Mouse (Mus musculus) liver, postnatal 0 days (tissue): ENCODE data around the gene Ddr1.

Source experiments
- CTCF ChIP-seq: sonication (generic); IDR thresholded peaks from 2 replicates; pipeline ENCODE4 v1.5.1; 2016; ENCODE audit warnings: antibody characterized with exemption, low read depth
- EP300 ChIP-seq: IDR thresholded peaks from 2 replicates; pipeline ENCODE4 v1.6.1; 2016; ENCODE audit warnings: antibody characterized with exemption, low read depth, mild to moderate bottlenecking

GRCm38 (mm10) chr17:35737743-35738142 is 33.3 kb upstream of the Ddr1 start:
- TF ChIP-seq CTCF (peak; percentile 96), EP300 (no peak)
